Mouse (Mus musculus) G1E (cell line): ENCODE measurements around the gene Ubr1.

Experiments used
- CTCF ChIP-seq: IDR thresholded peaks from 2 replicates; pipeline ENCODE4 v1.5.1; 2012; ENCODE audit warnings: low read depth, low read length, inconsistent platforms, mixed read lengths
- GATA1 ChIP-seq: IDR thresholded peaks from 2 replicates; pipeline ENCODE4 v1.6.1; 2012; ENCODE audit warnings: borderline replicate concordance, low read length, inconsistent platforms, mixed read lengths
- GATA2 ChIP-seq: IDR thresholded peaks from 2 replicates; pipeline ENCODE4 v1.6.1; 2012; ENCODE audit warnings: low read depth, low read length, inconsistent platforms, borderline replicate concordance
- TAL1 ChIP-seq: conservative IDR thresholded peaks from 2 replicates; pipeline ENCODE4 v1.6.1; 2012; ENCODE audit warnings: low read depth, low read length, inconsistent platforms, mixed read lengths

DNA sequence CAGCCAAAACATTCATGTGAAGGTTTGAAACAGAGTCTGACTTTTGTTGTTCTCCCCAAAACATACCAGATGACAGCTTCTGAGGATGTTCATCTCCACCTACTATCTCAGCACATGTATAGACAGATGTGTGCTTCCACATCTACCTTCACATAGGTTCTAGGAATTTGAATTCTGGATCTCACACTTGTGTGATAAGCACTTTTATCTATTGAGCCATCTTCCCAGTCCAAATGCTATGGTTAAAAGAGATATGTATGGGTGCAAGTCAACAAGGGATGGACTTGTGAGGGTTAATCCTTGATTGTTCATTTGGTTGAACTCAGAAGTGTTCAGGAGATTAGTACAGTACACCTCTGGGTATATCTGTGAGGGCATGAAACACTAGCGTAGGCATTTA is 125.2 kb downstream of the Ubr1 start:
- TF ChIP-seq TAL1 (peak; percentile 64), CTCF (no peak), GATA2 (no peak), GATA1 (no peak)
